Mouse (Mus musculus) liver (tissue): ENCODE data around the gene Mrpl34.

Experiments used
- DNase-seq: peaks from one replicate; pipeline ENCODE4 v3.0.0-alpha.2; 2020; ENCODE audit warnings: mixed read lengths

Gene Mrpl34

GRCm38 (mm10) chr8:71497077-71497645 is 32.4 kb downstream of the Mrpl34 start:
- DNase-seq: no peak

GRCm38 (mm10) chr8:71497881-71498501 is 33.2 kb downstream of the Mrpl34 start:
- no peak for DNase-seq

- DNase-seq: peak; percentile 37
Measured at GRCm38 (mm10) chr8:71498816-71499690, 34.3 kb downstream of the Mrpl34 start.

GRCm38 (mm10) chr8:71504349-71504748 is 39.6 kb downstream of the Mrpl34 start:
- DNase-seq: no peak

- DNase-seq: no peak
Measured at GRCm38 (mm10) chr8:71505326-71505725, 40.6 kb downstream of the Mrpl34 start.

GRCm38 (mm10) chr8:71505979-71506378 is 41.2 kb downstream of the Mrpl34 start:
- DNase-seq: no peak

- DNase-seq: peak; percentile 79
Measured at GRCm38 (mm10) chr8:71507589-71508104, 42.9 kb downstream of the Mrpl34 start.

- no peak for DNase-seq
Measured at GRCm38 (mm10) chr8:71509316-71509715, 44.6 kb downstream of the Mrpl34 start.

- DNase-seq: peak; percentile 79
Measured at GRCm38 (mm10) chr8:71511644-71512043, 46.9 kb downstream of the Mrpl34 start, which contains the start of gene Plvap. Gene Plvap (minus strand): TSS chr8:71511752.

- DNase-seq: no peak
Measured at GRCm38 (mm10) chr8:71513018-71513754, 48.4 kb downstream of the Mrpl34 start.

- DNase-seq: no peak
Measured at GRCm38 (mm10) chr8:71515043-71515442, 50.3 kb downstream of the Mrpl34 start.
